ENCODE assay signal across 10 mouse cellular contexts in genomic region chr2:170036791-170037241, GRCm38 (mm10).
A peak's percentile ranks its signal among the peaks of the same experiment; 100 is the strongest.
DNase-seq lines count a peak whose midpoint lies in the region.
"Had no signal": no experiment of that assay in that cellular context is flagged by ENCODE, and none has a peak within 500 bp of the region (broad histone marks: within the 10 kb centered on the region; RNA-seq: fewer than 3 reads in every experiment).

No protein-coding gene starts in this region.

- DNase-seq in kidney, adult 9 months: peak; percentile 36
- no peak for DNase-seq in kidney, adult 11 months
- DNase-seq in testis, postnatal 14 days (ENCODE audit: low spot score): peak; percentile 35
- DNase-seq in testis, postnatal 10 days (ENCODE audit: low spot score): no peak
- peak; percentile 47 to 63 for DNase-seq in kidney, postnatal 25 days
- no peak for DNase-seq in left cerebral cortex, postnatal 4 days
- DNase-seq in left cerebral cortex, postnatal 36 days (ENCODE audit: low spot score in 2 of 2): no peak
- DNase-seq: cerebellum, adult 8-10 months; lung, postnatal 4 days; thymus, adult 2 months had no signal

- intact Hi-C loops in left cerebral cortex, postnatal 4 days (cut with DNase I): no loop called here
- intact Hi-C loops in left cerebral cortex, postnatal 36 days (cut with DNase I): no loop called here

Comparison
In these comparisons a context has a peak if more than half of its experiments do, and no peak if none do; other contexts are left out.
1. DNase-seq: peak in kidney, adult 9 months (single experiment), testis, postnatal 14 days (single experiment) and kidney, postnatal 25 days (2 of 2); none in kidney, adult 11 months (single experiment), testis, postnatal 10 days (single experiment), left cerebral cortex, postnatal 4 days (single experiment) and left cerebral cortex, postnatal 36 days (0 of 2).